Mouse (Mus musculus): Measurements from ENCODE around the gene Aprt.
A peak's percentile ranks its signal among the peaks of the same experiment; 100 is the strongest.
"Not testable (repeated sequence)": the region's sequence is repeated elsewhere in the genome, so short reads cannot be mapped to it uniquely, and the experiment has no call there.

Aprt gene

DNA sequence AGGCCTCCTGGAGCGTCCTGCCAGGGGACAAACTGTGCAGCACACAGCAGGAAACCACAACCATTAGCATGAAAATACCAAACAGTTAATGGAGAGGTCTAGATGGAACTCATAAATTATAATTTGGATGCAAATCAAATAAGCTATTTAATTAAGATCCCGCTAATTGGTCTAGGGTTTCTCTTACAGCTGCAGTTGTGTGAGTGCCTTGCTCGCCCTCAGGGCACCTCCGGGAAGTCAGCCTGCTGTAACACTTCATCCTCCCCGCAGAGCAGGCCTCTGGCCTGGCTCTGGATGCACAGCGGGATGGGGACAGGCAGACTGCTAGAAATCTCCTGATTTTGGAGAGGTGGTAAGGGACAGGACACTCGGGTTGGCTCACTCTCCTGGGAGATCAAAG, 9.5 kb upstream of the Aprt start:
- no peak for DNase-seq (ENCODE audit: low spot score in 2 of 2)

- no peak for DNase-seq (ENCODE audit: low spot score in 2 of 2)
Observed at GRCm38 (mm10) chr8:122585411-122585891, 8.7 kb upstream of the Aprt start.

- no peak for DNase-seq (ENCODE audit: low spot score in 2 of 2)
Observed at GRCm38 (mm10) chr8:122584981-122585380, 8.3 kb upstream of the Aprt start.

- DNase-seq (ENCODE audit: low spot score in 2 of 2) = no peak
Observed at GRCm38 (mm10) chr8:122580926-122581325, 4.2 kb upstream of the Aprt start.

- DNase-seq (ENCODE audit: low spot score in 2 of 2) = no peak
Observed at GRCm38 (mm10) chr8:122579196-122579595, 2.5 kb upstream of the Aprt start.

DNA sequence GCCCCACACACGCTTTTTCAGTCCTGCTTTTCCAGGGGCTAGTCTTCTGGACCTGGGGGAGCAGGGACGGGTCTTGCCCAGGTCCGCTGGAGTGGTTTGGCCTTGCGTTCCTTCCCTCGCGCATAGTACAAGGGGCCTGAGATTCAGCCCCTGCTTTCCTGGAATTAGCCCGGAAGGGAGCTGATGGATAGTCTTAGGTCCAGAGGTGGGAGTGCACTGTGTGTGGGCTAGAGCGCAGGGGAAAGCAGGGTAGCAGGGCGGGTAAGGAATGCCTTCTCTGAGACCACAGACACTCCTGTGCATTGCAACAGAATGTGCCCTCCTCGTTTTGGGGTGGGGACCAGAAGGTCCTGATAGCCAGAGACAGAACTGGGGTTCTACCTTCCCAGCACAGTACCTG, 407 bp upstream of the Aprt start:
- DNase-seq (ENCODE audit: low spot score in 2 of 2) = no peak

DNA sequence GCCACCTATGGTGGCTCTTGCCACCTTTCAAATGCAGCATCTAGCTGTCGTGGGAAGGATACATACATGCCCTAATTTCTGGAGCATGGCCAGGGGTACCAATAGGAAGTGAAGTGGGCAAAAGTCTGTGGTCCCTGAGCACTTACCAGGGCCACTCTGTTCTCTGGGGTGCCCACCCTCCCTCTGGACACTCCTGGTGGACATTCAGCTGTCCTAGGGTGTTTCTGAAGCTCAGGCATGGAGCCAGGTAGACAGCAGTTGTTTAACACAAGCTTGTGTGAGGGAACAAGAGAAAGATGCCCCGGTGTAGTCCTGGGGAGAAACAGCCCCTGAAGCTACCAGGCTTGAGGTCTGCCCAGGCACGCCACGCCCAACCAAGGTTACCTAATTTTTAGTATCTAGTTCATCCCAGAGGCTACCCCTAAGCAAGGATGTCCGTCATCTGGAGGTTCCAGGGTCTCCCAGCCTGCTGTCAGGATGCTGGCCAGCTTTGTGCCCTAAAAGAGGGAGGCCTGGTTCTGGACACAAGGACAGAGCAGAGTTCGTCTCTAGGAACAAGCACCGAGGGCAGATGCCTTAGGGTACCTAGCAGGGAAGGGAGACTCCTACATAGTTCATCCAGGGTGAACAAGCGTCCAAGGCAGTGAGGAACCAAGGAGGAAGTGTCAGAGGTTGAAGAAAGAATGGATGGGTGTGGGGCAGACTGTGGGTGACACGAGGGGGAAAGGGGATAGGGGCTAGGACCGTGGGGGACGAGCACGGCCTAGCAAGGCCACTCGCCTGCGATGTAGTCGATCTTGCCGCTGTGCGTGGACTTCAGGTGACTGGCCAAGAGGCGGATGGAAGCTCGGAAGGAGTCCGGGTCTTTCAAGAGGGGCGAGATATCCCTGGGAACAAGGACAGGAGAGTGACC, 718 bp downstream of the Aprt start:
- DNase-seq (ENCODE audit: low spot score in 2 of 2) = no peak

DNA sequence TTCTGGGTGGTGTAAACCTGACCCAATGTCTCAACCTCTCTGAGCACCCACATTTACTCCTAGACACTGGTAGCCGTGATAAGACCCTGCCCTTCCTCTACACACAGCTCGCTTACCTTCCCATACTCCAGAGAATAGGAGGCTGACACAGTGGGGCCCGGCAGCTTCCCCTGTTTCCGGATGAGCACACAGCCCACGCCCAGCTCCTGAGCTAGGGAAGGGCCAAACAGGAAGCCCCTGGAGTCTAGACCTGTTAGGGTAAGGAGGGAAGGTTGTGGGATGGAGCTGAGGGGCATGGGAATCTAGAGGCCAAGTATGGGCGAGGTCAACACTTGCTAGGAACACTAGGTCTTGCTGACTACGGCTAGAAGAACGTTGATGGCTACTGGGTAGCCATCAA, 1.4 kb downstream of the Aprt start:
- DNase-seq (ENCODE audit: low spot score in 2 of 2) = no peak

- no peak for DNase-seq (ENCODE audit: low spot score in 2 of 2)
Observed at GRCm38 (mm10) chr8:122574667-122575251, 1.9 kb downstream of the Aprt start.

DNA sequence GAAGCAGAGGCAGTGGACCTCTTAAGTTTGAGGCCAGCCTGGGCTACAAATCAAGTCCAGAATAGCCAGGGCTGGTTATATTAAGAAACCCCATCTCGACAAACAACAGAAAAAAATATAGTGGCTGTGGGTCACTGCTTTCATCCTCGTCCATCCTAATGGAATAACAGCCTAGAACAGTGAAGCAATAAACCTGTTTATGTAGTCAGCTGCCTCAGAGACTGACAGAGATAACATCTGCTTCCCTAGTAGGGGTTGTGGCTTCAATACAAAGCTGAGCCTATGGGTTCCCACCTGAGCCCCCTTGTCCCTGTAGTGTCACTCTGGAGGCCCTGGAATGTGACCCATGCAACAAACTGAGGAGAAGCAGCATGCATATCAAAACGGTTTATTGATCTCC, 2.4 kb downstream of the Aprt start:
- DNase-seq (ENCODE audit: low spot score in 2 of 2) = no peak

GRCm38 (mm10) chr8:122573577-122573976, 3.1 kb downstream of the Aprt start:
- no peak for DNase-seq (ENCODE audit: low spot score in 2 of 2)

- not testable (repeated sequence) for DNase-seq (ENCODE audit: low spot score in 2 of 2)
Observed at GRCm38 (mm10) chr8:122573176-122573575, 3.5 kb downstream of the Aprt start.

DNA sequence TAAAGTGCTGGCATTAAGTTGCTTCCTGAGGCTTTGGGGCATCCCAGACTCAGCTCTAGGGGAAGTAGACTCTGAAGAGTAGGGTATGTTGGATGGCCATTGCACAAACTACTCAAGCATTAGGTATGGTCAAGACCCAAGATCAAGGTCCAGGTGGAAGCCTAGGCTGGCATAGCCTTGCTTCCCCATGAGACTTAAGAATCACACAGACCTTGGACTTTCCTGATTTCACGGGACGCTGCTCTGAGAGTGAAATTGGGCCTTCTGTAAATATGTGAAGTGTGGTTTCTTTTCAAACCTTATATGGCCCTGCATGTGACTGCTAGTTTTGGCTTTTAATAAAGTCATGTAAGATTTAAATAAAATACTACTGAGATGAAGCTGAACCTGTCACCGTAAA, 4.0 kb downstream of the Aprt start:
- DNase-seq (ENCODE audit: low spot score in 2 of 2) = no peak

DNA sequence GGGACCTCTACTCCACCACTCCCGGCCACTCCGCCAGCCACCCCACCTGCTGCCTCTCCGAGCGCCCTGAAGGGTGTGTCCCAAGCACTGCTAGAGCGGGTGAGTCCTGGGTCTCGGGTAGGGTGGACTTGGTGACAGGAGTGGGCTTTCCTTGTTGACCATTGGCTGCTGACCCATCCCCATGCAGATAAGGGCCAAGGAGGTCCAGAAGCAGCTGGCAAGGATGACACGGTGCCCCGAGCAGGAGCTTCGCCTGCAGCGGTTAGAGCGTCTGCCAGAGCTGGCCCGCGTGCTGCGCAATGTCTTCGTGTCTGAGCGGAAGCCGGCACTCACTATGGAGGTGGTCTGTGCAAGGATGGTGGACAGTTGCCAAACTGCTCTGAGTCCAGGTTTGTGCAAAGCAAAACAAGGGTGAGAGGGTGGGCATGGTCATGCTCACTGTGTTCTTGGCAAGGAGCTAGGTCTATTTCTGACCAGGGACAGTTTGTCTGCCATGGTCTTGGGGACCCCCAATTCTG, 4.9 kb downstream of the Aprt start:
- no peak for DNase-seq (ENCODE audit: low spot score in 2 of 2)

DNA sequence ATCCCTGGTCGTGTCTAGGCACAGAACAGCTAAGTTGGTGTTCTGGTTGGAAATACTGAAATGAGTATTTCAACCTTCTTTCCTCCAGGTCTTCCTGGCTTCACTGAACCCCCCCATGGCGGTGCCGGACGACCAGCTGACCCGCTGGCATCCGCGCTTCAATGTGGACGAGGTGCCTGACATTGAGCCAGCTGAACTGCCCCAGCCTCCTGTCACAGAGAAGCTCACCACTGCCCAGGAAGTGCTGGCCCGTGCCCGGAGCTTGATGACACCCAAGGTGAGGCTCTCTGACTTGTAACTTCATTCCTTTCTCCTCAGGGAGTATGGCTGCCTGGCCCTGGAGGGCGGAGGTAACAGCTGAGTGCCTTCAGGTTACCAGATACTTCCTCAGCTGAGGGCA, 5.6 kb downstream of the Aprt start:
- no peak for DNase-seq (ENCODE audit: low spot score in 2 of 2)

GRCm38 (mm10) chr8:122569996-122570395, 6.7 kb downstream of the Aprt start:
- DNase-seq (ENCODE audit: low spot score in 2 of 2) = no peak

DNA sequence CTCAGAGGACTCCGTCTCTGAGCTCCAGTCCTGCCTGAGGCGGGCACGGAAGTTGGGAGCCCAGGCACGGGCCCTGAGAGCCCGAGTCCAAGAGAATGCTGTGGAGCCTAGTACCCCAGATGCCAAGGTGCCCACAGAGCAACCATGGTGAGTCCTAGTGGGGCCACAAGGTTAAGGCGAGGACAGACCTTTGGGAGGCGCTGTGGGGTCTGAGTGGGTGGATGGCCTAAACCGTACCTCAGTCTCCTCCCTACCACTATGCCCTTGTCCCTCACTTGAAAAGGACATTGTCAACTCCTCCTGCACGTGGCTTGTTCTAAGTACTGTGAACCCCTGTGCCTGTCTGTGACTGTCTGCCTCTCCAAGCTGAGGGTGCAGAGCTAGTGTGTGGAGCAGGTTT, 7.4 kb downstream of the Aprt start:
- DNase-seq (ENCODE audit: low spot score in 2 of 2) = no peak

GRCm38 (mm10) chr8:122568881-122569309, 7.8 kb downstream of the Aprt start:
- DNase-seq (ENCODE audit: low spot score in 2 of 2) = no peak

DNA sequence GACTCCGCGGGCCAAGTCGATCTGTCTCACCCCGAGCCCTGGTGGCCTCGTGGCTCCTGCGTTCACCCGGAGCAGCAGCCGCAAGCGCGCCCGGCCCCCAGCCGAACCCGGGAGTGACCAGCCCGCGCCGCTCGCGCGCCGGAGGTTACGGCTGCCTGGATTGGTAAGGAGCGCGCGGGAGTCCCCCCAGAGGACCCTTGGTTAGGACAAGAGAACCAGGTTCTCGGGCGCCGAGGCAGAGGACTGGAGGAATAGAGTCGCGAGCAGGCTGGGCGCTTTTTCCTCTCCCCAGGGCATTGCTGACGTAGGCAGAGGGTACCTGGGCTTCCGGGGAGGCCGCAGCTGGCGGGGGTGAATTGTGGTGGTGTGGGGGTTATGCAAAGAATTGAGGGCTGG, 8.6 kb downstream of the Aprt start:
- DNase-seq (ENCODE audit: low spot score in 2 of 2) = no peak

- DNase-seq (ENCODE audit: low spot score in 2 of 2) = peak; percentile 95 to 96
Observed at GRCm38 (mm10) chr8:122567361-122568108, 9.2 kb downstream of the Aprt start, which contains the start of gene Cdt1. TSS of gene Cdt1 (plus strand) at chr8:122568015.

- no peak for DNase-seq (ENCODE audit: low spot score in 2 of 2)
Observed at GRCm38 (mm10) chr8:122566766-122567165, 9.9 kb downstream of the Aprt start.

All from urinary bladder, postnatal 4 days (tissue).